Mouse (Mus musculus) CD8-positive naive resting alpha-beta T cell, adult 57 days (primary cell): ENCODE data around the gene Scarb2. TPM values are rescaled to one million over a fixed set of nuclear protein-coding genes. Genes with fewer than 3 reads are reported as not detected.

Experiments used
- total RNA-seq: library from RNA; stranded (reverse); gene quantifications from one replicate; pipeline ENCODE4 v1.2.4, GENCODE M21; 2023

The Scarb2 gene
- total RNA-seq = 35.9 TPM

GRCm38 (mm10) chr5:92506733-92507132, at the start of gene Scarb2:
Scarb2 (minus strand) TSS chr5:92506833.

GRCm38 (mm10) chr5:92554891-92555511, 48.4 kb upstream of the Scarb2 start, which contains the start of gene Fam47e:
Fam47e (plus strand) TSS chr5:92555069.

GRCm38 (mm10) chr5:92435025-92435584, 71.5 kb downstream of the Scarb2 start, which contains the start of gene Nup54:
Nup54 (minus strand) TSS chr5:92435219.

Other genes starting within 250 kb of the Scarb2 start
- gene Naaa, start 228.7 kb downstream of the Scarb2 start, total RNA-seq = 7.2 TPM
- 83.2 TPM for gene Sdad1, start 196.4 kb downstream of the Scarb2 start, total RNA-seq
- 2.4 TPM for gene Cxcl9, start 178.8 kb downstream of the Scarb2 start, total RNA-seq
- 2.4 TPM for gene Art3, start 175.0 kb downstream of the Scarb2 start, total RNA-seq
- gene Cxcl10, start 157.9 kb downstream of the Scarb2 start, total RNA-seq = 0.70 TPM
- 49.2 TPM for gene Nup54, start 71.6 kb downstream of the Scarb2 start, total RNA-seq
- gene Fam47e, start 48.2 kb upstream of the Scarb2 start, total RNA-seq = not detected
- gene Stbd1, start 96.2 kb upstream of the Scarb2 start, total RNA-seq = not detected
- gene Ccdc158, start 168.4 kb upstream of the Scarb2 start, total RNA-seq = not detected
- not detected for gene Shroom3, start 176.6 kb upstream of the Scarb2 start, total RNA-seq